Mouse (Mus musculus): ENCODE measurements around the gene Tmem151b.

Tmem151b gene

GRCm38 (mm10) chr17:45584939-45585678 lies 35.6 kb upstream of the Tmem151b start:
- in situ Hi-C loops (cut with MboI, MseI), result loop anchor here (5.0 kb wide), 2 partner anchors 42 to 52 kb away; no protein-coding TSS in a partner anchor

DNA sequence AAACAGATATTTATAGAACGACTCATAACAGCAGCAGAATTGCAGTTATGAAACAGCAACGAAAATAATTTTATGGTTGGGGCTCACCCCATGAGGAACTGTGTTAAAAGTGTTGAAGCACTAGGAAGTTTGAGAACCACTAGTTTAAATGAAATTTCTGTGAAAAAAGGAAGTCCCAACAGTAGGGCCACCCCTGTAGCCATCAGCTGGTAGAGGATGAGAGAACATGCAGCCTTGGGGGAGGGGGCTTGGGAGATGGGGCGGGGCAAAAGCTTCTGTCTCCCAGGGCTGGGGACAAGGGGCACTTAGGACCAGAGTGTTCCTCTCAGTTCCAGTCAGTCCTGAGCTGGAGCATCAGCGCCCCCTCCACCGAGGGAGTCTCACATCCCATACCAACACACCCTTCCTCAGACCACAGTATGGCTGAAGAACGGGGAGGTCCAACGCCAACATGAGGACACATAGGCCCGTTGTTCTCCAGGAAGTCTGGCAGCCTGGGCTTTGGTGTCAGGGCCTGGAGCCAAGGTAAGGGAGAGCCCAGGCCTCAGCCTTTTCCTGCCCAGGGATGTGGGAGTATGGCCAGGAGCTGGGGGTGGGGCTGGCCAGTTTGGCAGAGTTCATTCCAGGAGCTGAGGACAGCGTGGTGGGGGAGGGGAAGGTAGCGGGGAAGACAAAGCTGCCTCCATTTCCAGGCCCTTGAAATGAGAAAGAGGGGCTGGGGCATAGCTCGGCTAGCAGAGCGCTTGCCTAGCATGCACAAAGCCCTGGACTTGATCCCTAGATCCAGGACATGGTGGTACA lies 34.8 kb upstream of the Tmem151b start:
- in situ Hi-C loops (cut with MboI, MseI), result loop anchor here in 1 of 2 experiments (5.0 kb wide), 1 partner anchor 43 kb away; no protein-coding TSS in a partner anchor

DNA sequence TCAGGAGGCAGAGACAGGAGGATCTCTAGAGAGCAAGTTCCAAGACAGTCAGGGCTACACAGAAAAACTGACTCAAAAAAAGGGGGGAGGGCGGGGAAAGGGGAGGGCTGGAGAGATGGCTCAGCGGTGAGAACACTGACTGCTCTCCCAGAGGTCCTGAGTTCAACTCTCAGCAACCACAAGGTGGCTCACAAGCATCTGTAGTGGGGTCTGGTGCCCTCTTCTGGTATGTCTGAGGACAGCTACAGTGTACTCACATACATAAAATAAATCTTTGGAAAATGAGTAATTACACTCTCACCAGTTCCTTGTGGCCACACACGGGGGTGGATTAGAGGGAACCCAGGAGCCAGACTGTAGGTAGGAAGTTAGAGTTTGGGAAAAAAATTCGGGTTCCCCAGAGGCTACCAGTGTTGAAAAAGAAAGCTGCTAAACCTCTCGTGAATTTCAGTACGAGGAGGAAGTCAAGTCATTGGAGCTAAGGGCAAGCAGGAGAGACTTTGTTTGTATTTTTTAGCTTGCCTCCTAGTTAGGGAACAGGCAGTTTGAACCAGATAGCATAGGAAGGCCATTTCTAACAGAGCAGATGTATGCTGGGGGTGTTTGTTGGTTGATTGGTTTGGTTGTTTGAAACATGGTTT lies 33.4 kb upstream of the Tmem151b start:
- in situ Hi-C loops (cut with MboI, MseI), result loop anchor here in 1 of 2 experiments (5.0 kb wide), 1 partner anchor 44 kb away; no protein-coding TSS in a partner anchor

DNA sequence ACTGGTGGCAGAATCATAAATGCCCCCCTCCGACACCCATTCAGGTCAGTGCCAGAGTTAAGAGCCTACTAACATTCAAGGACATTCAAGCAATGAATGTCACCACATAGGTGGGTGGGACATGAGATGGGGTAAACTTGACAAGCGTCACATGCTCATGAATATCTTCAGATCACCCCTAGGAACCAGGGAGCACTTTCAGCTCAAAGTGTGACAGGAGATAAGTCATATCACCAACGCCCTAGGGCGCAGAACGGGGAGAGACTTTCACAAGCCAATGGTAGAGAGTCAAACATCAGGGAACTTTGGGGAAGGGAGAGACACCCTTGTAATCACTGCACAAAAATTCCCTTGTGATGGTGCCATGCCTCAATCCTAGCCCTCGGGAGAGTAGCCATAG lies 32.7 kb upstream of the Tmem151b start:
- in situ Hi-C loops (cut with MboI, MseI), result loop anchor here in 1 of 2 experiments (5.0 kb wide), 1 partner anchor 45 kb away; no protein-coding TSS in a partner anchor

GRCm38 (mm10) chr17:45581567-45581983 lies 32.1 kb upstream of the Tmem151b start:
- in situ Hi-C loops (cut with MboI, MseI), result loop anchor here in 1 of 2 experiments (5.0 kb wide), 1 partner anchor 46 kb away; no protein-coding TSS in a partner anchor

DNA sequence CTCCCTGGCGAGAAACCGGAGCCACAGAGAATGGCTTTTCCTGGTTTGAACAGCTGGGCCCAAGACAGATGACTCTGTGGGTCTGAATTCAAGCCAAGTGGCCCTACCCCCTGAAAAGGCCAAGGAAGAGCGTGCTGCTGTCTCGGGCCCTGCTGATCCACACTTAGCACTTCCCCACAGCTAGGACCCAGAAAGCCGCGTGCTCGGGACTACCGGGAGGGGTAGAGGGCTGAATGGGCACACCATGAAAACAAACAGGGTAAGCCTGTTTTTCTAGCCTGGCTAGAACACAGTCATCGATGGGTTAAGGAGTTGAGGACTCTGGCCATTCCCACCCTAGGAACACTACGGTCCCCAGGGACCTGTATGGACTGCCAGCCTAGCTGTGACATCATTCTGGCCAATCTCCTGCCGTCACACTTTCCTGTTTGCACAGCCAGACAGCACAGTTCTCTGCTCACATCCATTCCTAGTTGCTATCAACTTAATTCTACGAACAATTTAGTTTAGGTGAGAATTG lies 31.5 kb upstream of the Tmem151b start:
- in situ Hi-C loops (cut with MboI, MseI), result loop anchor here in 1 of 2 experiments (5.0 kb wide), 1 partner anchor 46 kb away; no protein-coding TSS in a partner anchor

GRCm38 (mm10) chr17:45579554-45579953 lies 30.1 kb upstream of the Tmem151b start:
- in situ Hi-C loops (cut with MboI, MseI), result loop anchor here in 1 of 2 experiments (5.0 kb wide), 1 partner anchor 578 kb away; no protein-coding TSS in a partner anchor

- in situ Hi-C loops (cut with MboI, MseI), result loop anchor here in 1 of 2 experiments (5.0 kb wide), 1 partner anchor 578 kb away; no protein-coding TSS in a partner anchor
These were observed 29.4 kb upstream of the Tmem151b start for GRCm38 (mm10) chr17:45578843-45579242.

GRCm38 (mm10) chr17:45578242-45578641 lies 28.8 kb upstream of the Tmem151b start:
- in situ Hi-C loops (cut with MboI, MseI), result loop anchor here in 1 of 2 experiments (5.0 kb wide), 1 partner anchor 579 kb away; no protein-coding TSS in a partner anchor

DNA sequence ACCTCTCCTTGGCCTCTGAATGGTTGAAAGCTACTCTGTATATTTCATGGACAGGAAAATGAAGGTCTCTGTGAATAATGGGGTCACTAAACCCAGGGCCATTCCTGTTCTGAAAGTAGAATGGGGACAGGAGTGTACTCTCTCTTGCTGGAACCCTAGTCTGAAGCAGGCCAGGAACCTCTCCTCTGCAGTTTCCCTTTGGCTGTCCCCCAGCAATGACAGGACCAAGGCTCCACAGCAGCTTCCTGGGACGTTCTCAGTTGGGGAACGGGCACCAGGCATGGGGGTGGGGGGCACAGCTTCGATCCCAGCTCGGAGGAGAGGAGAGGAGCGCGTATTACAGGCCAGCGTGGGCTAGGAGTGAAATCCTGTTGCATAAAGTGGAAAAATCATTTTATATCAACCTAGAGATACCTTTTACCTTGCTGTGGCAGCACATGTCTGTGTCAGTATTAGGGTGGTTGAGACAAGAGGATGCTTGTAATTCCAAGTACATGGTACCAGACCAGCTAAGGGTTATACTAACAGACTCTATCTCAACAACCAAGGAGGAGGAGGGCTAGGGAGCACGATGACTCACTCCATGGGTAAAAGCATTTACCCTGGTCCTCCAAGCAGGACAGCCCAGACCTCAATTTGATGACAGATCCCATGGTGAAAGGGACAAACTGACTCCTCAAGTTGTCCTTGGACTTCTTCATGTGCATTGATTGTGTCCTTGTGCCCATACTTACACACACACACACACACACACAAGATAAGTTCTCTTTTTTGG lies 25.8 kb upstream of the Tmem151b start:
- in situ Hi-C loops (cut with MboI, MseI), result loop anchor here in 1 of 2 experiments (5.0 kb wide), 1 partner anchor 582 kb away; no protein-coding TSS in a partner anchor

DNA sequence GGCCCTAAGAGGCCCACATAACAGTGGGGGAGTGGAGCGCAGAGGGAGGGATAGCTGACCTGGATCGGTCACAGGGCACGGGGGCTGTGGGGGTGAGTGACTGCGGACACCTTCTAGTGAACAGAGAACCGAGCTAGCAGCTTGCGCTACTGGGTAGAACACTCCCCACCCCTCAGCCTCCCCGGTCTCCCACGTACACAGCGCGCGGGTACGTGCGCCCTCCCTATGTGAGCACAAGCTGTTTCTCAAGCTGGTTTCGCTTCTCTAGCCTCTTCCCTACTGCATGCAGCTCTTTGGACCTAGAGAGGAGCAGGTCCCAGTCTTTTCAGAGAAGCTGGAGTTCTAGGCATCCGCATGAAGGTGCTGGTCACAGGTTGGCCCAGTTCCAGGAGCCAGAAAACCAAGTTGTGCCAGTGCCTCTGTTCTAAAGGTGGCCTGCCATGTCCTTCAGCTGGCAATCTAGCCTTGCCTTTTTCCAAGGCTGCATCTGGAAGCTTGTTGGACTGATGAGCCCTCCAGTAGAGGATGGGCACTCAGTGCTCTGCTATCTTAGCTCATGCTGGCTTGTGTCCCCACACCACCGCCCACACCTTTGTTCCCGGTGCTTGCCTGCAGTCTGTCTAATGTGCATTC lies 24.8 kb upstream of the Tmem151b start:
- in situ Hi-C loops (cut with MboI, MseI), result no loop called here

DNA sequence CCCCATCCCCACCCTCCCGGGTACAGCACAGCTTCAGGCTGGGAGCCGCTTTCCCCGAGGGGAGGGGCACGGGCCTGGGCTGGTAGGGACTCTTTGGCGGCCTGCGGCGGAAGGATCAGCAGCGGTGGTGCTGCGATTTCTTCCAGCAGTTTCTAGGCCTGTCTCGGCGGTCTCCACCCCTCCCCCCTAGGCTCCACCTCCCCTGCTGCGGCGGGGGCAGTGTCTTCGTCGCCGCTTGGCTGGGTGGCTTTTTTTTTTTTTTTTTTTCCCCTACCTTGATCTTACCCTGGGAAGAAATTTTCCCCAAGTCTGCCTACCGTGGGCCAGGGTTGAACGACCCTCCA lies 24.3 kb upstream of the Tmem151b start:
- in situ Hi-C loops (cut with MboI, MseI), result no loop called here

DNA sequence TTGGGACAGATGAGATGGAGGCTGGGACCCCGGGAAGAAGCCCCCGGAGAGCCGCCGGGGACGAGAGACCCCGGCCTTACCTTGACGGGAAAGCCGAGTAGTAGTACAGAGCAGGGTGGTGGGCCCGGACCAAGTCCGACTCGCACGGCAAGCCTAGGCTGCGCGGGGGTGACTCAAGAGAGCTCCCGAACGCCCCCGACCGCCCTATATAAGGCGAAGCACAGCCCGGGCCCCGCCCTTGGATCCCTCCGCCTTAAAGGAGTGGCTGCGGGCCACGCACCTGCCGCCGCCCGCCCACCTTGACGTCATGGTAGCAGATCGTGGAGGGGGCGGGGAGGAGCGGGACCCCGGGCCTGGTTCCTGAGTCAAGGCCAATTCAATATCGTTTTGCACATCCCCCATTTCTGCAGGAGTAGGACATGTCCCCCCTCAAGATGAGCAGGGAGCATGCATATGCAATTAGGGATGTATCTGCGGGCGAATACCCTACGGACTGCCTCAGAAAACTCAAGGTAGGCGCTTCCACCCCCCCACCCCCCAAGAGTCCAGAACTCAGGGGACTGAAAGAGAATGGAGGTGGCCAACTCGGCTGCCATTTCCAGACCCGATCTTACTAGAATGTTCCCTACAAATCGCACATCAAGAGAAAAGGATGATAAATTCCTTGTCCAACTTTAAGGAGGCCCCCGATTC lies 23.8 kb upstream of the Tmem151b start, which contains the start of gene Hsp90ab1:
Gene Hsp90ab1, minus strand, starts transcription at position 185 of the 693 bp plus-strand sequence.
- in situ Hi-C loops (cut with MboI, MseI), result no loop called here

- in situ Hi-C loops (cut with MboI, MseI), result no loop called here
These were observed 22.9 kb upstream of the Tmem151b start for GRCm38 (mm10) chr17:45572103-45573086.

DNA sequence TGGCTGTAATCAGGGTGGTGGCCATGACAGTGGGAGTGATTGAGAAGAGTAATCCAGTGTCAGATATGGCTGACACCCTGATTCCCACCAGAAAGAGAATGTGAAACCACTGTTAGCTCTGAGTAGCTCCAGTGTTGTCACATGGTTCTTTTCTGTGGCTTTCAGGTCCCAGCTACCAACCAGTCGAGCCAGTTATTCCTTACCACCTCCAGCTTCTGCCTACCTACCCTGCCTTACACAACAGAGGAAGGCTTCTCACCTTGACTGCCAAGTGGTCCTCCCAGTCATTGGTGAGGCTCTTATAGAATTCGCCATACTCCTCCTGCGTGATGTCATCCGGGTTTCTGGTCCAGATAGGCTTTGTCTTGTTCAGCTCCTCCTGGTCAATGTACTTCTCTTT lies 20.5 kb upstream of the Tmem151b start:
- in situ Hi-C loops (cut with MboI, MseI), result no loop called here

DNA sequence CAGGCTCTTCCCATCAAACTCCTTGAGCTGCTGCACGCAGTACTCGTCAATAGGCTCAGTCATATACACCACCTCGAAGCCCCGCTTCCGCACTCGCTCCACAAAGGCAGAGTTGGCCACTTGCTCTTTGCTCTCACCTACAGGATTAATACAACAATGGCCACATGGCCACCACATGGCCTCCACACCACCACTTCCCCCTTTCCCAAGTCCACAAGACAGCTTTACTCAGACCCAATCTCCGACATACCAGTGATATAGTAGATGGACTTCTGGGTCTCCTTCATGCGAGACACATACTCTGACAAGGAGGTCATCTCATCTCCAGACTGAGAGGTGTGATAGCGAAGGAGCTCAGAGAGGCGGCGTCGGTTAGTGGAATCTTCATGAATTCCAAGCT lies 19.5 kb upstream of the Tmem151b start:
- in situ Hi-C loops (cut with MboI, MseI), result no loop called here

DNA sequence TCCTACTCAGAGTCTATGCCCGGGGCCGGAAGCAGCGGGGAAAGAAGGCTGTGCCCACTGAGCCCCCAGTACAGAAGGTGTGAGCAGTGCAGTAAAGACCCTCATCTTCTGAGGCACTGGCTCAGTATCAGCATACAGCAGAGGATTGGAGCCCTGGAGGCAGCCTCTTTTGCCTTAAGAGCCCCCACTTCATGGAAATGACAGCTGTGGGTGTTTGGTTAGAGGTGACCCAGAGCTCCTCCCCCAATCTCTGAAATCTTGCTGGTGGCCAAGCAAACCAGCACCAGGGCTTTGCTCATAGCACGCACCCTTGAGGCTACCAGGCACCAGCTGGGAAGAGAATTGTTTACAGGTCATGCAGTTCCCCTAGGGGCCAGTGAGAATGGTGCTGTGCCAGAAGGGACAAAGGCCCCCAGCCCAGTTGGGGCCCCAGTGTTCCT lies 17.7 kb upstream of the Tmem151b start:
- in situ Hi-C loops (cut with MboI, MseI), result no loop called here
